Mouse (Mus musculus) liver, embryonic 13.5 days (tissue): Measurements from ENCODE around the gene Adgrf1. TPM values are rescaled to one million over a fixed set of nuclear protein-coding genes. Genes with fewer than 3 reads are reported as not detected.

ENCODE experiments used
- ATAC-seq: fragments of 200-750 bp; cut with Nextera tagmentation; 2 replicates; pipeline ENCODE4 v1.8.0; 2017; ENCODE audit warnings: low read depth, mild to moderate bottlenecking, moderate number of reproducible peaks, moderate library complexity
- DNase-seq: peaks from one replicate; pipeline ENCODE4 v3.0.0; 2022
- H3K27ac ChIP-seq: fragments of 300-500 bp; sonication (generic); 2 replicates; pipeline ENCODE4 v1.5.1; 2015; ENCODE audit warnings: moderate library complexity, mild to moderate bottlenecking, inconsistent platforms
- H3K27me3 ChIP-seq: fragments of 300-500 bp; sonication (generic); 2 replicates; pipeline ENCODE4 v1.6.1; 2015; ENCODE audit warnings: mild to moderate bottlenecking, inconsistent platforms
- H3K36me3 ChIP-seq: fragments of 300-500 bp; sonication (generic); 2 replicates; pipeline ENCODE4 v1.6.1; 2015; ENCODE audit warnings: mild to moderate bottlenecking, inconsistent platforms
- H3K4me1 ChIP-seq: fragments of 300-500 bp; sonication (generic); replicated peaks from 2 replicates; pipeline ENCODE4 v1.6.1; 2015; ENCODE audit warnings: inconsistent platforms
- H3K4me2 ChIP-seq: fragments of 300-500 bp; sonication (generic); 2 replicates; pipeline ENCODE4 v1.6.1; 2015; ENCODE audit warnings: inconsistent platforms, mild to moderate bottlenecking, moderate library complexity
- H3K4me3 ChIP-seq: fragments of 300-500 bp; sonication (generic); replicated peaks from 2 replicates; pipeline ENCODE4 v1.5.1; 2015; ENCODE audit warnings: mild to moderate bottlenecking, inconsistent platforms
- H3K9ac ChIP-seq: fragments of 300-500 bp; sonication (generic); 2 replicates; pipeline ENCODE4 v1.6.1; 2015; ENCODE audit warnings: mild to moderate bottlenecking, inconsistent platforms
- H3K9me3 ChIP-seq: fragments of 300-500 bp; sonication (generic); replicated peaks from 2 replicates; pipeline ENCODE4 v1.6.1; 2016; ENCODE audit warnings: inconsistent platforms
- WGBS: fragments of 180-500 bp; shearing (Covaris S2); methylation state at CpG from one replicate; pipeline ENCODE4 v1.1.7; 2015; ENCODE audit not compliant: insufficient replicate concordance; 5-methylcytosine and 5-hydroxymethylcytosine counted together
- polyA plus RNA-seq: library from polyadenylated mRNA; unstranded; fragments of >200 nt; fragmentation: Nextera tagmentation; extraction: Ambion mirVana; gene quantifications from 2 replicates; pipeline ENCODE4 v1.2.1, GENCODE M21; 2015

Gene Adgrf1
- polyA plus RNA-seq, 1 experiment from 2014 or later: 0.16 TPM

- no peaks in the 10 kb centered on the region for H3K9me3 ChIP-seq
- H3K36me3 ChIP-seq: no peaks in the 10 kb centered on the region
- ATAC-seq (no peak), DNase-seq (no peak)
- no peak overlapping the region for H3K27ac ChIP-seq
- H3K4me3 ChIP-seq: no peak overlapping the region
- WGBS: 35% methylated on average over 6 of the region's 6 CpGs
- H3K27me3 ChIP-seq: peaks cover 66% of the 10 kb centered on the region
- no peak overlapping the region for H3K9ac ChIP-seq
- H3K4me2 ChIP-seq: no peak overlapping the region
- peaks cover 3% of the 10 kb centered on the region; the same call in 1 of the 2 replicates for H3K4me1 ChIP-seq
Measured at GRCm38 (mm10) chr17:43363921-43364320, 93.8 kb downstream of the Adgrf1 start.

- ATAC-seq (no peak), DNase-seq (no peak)
- 72% methylated on average over 6 of the region's 6 CpGs for WGBS
- no peak overlapping the region for H3K4me3 ChIP-seq
- no peak overlapping the region for H3K9ac ChIP-seq
- H3K27me3 ChIP-seq: peaks cover 53% of the 10 kb centered on the region
- no peaks in the 10 kb centered on the region for H3K36me3 ChIP-seq
- H3K4me1 ChIP-seq: peaks cover 1% of the 10 kb centered on the region; the same call in 1 of the 2 replicates
- H3K4me2 ChIP-seq: no peak overlapping the region
- H3K9me3 ChIP-seq: no peaks in the 10 kb centered on the region
- H3K27ac ChIP-seq: no peak overlapping the region
Measured at GRCm38 (mm10) chr17:43365297-43365696, 95.2 kb downstream of the Adgrf1 start.

- Histone ChIP-seq H3K9me3 (no peaks in the 10 kb centered on the region), H3K4me3 (no peak overlapping the region), H3K4me1 (no peaks in the 10 kb centered on the region; the same call in 1 of the 2 replicates), H3K36me3 (no peaks in the 10 kb centered on the region), H3K9ac (no peak overlapping the region), H3K4me2 (no peak overlapping the region), H3K27ac (no peak overlapping the region), H3K27me3 (peaks cover 41% of the 10 kb centered on the region)
- ATAC-seq (no peak), DNase-seq (no peak)
- 34% methylated on average over 9 of the region's 9 CpGs for WGBS
Measured at GRCm38 (mm10) chr17:43366486-43366885, 96.4 kb downstream of the Adgrf1 start.

DNA sequence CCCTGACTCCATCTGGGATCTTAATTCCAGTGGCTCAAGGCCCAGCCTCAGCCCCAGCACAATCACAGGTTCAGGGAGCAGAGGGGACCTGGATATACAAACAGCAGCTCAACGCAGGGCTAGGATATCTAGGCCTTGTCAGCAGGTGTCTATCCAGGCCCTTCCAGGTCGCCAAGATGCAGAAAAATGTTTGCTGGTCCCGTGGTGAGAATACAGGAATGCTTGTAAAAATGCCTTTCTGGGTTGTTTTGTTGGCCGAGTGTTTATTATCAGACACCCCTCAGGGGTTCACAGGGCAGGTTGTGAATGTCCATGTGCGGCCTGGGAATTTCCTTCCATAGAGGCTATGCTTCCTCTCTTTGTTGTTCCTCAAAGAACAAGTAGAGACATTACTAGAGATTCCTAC is 98.0 kb downstream of the Adgrf1 start:
- Histone ChIP-seq H3K4me1 (no peaks in the 10 kb centered on the region; the same call in 1 of the 2 replicates), H3K27ac (no peak overlapping the region), H3K9ac (no peak overlapping the region), H3K9me3 (no peaks in the 10 kb centered on the region), H3K36me3 (no peaks in the 10 kb centered on the region), H3K4me3 (no peak overlapping the region), H3K27me3 (peaks cover 26% of the 10 kb centered on the region), H3K4me2 (no peak overlapping the region)
- DNase-seq: no peak
- WGBS: 42% methylated on average over 5 of the region's 5 CpGs
- no peak for ATAC-seq

DNA sequence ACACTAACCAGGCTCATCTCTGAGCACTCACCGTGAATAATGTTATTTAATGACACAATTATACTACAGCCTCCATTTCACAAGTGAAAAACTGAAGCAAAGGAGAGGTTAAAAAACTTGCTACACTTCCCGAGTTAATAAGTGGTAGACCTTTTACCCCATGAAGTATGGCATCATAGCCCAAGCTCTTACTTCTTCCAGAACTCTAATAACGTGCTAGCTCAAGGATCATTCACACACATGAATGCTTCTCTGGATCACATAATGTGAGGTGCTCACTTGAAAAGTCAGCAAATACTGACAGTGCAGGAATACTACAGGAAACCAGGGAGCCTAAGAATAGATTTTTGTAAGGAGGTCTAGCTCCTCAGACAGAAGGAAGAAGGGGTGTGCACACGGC is 102.5 kb downstream of the Adgrf1 start:
- H3K4me2 ChIP-seq: no peak overlapping the region
- peaks cover 7% of the 10 kb centered on the region; the same call in 1 of the 2 replicates for H3K4me1 ChIP-seq
- no peaks in the 10 kb centered on the region for H3K36me3 ChIP-seq
- H3K27ac ChIP-seq: no peak overlapping the region
- H3K9me3 ChIP-seq: no peaks in the 10 kb centered on the region
- ATAC-seq (no peak), DNase-seq (no peak)
- WGBS: 57% methylated on average over 4 of the region's 4 CpGs
- no peaks in the 10 kb centered on the region for H3K27me3 ChIP-seq
- H3K4me3 ChIP-seq: no peak overlapping the region
- H3K9ac ChIP-seq: no peak overlapping the region

GRCm38 (mm10) chr17:43374020-43374419 is 103.9 kb downstream of the Adgrf1 start:
- H3K36me3 ChIP-seq: no peaks in the 10 kb centered on the region
- H3K4me3 ChIP-seq: no peak overlapping the region
- H3K9me3 ChIP-seq: no peaks in the 10 kb centered on the region
- no peak for ATAC-seq
- H3K4me1 ChIP-seq: peaks cover 7% of the 10 kb centered on the region; the same call in 1 of the 2 replicates
- H3K27ac ChIP-seq: no peak overlapping the region
- DNase-seq: no peak
- no peaks in the 10 kb centered on the region for H3K27me3 ChIP-seq
- H3K4me2 ChIP-seq: no peak overlapping the region
- H3K9ac ChIP-seq: no peak overlapping the region
- WGBS: 13% methylated on average over 4 of the region's 4 CpGs

Other genes with a start within 250 kb of the Adgrf1 start
- 2.3 and 3.9 TPM in 2 replicates for gene Adgrf5, start 90.1 kb downstream of the Adgrf1 start, polyA plus RNA-seq
- not detected in 2 replicates for gene Mep1a, start 232.5 kb downstream of the Adgrf1 start, polyA plus RNA-seq